Mouse (Mus musculus) liver, embryonic 14.5 days (tissue): ENCODE data around the gene Acd.

Source experiments
- CTCF ChIP-seq: IDR thresholded peaks from 2 replicates; pipeline ENCODE4 v1.5.1; 2016; ENCODE audit warnings: antibody characterized with exemption, low read depth, control low read depth
- EP300 ChIP-seq: IDR thresholded peaks from 2 replicates; pipeline ENCODE4 v1.6.1; 2016; ENCODE audit warnings: antibody characterized with exemption, low read depth

GRCm38 (mm10) chr8:105739216-105739615, 38.3 kb upstream of the Acd start:
- TF ChIP-seq CTCF, result no peak
- no peak for TF ChIP-seq EP300
